Mouse (Mus musculus): ENCODE results near the gene Cdh8. TPM values are rescaled to one million over a fixed set of nuclear protein-coding genes. Genes with fewer than 3 reads are reported as not detected.

Cdh8 gene
- polyA plus RNA-seq (2012; ENCODE audit: insufficient read depth, low replicate concordance), result not detected in 2 replicates

DNA sequence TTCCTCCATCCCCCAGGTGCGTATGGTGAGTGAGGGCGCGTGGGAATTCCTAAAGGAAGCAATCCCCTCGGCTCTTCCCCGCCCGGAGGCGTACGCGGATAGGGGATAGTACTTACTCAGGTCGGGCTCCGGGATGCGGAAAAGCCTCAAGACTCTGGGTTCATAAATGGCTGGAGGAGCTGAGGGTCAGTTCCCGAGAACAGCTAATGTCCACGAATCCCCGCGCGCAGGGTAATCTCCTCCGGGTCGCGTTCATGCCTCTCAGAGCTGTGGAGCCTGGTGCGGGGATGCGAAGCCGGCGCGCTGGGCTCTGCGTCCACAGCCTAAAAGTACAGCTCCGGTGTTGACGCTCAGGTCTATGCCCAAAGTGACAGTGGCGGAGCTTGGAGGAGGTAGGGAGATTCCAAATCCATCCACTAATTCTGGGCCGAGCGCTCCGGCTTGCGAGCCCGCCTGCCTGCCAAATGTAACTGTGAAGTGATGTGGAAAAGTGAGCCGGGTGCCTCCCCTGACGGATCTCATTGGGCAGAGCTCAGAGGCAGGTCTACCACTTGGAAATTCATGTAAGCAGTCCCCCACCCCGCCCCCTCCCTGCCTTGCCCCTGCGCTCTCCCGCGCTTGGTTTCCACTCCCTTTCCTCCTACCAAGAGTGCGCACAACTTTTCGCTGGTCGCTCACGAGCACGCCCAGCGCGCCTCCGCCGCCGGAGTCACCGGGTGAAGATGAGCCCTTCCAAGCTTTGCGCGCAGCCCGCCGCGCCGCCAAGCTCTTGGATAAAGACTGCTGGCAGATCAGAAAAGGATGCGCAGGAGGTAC lies at the start of gene Cdh8:
Gene Cdh8, minus strand, starts transcription at position 506 of the 816 bp plus-strand sequence.
- H3K36me3 ChIP-seq (replicated peaks; ENCODE audit: low read length), result no peaks in the 10 kb centered on the region
- peaks cover 4% of the 10 kb centered on the region; the same call in 1 of the 2 replicates for H3K9me3 ChIP-seq
- no peak within 1 kb of the TSS for H3K4me3 ChIP-seq (replicated peaks)
- no peak for TF ChIP-seq GATA1 (IDR thresholded peaks at IDR 0.05; ENCODE audit: borderline replicate concordance, low read length)
- no peak for TF ChIP-seq FLI1 (IDR thresholded peaks at IDR 0.05; ENCODE audit: low read length)
- H3K27me3 ChIP-seq (replicated peaks), result peaks cover 27% of the 10 kb centered on the region
- no peaks in the 10 kb centered on the region for H3K4me1 ChIP-seq

DNA sequence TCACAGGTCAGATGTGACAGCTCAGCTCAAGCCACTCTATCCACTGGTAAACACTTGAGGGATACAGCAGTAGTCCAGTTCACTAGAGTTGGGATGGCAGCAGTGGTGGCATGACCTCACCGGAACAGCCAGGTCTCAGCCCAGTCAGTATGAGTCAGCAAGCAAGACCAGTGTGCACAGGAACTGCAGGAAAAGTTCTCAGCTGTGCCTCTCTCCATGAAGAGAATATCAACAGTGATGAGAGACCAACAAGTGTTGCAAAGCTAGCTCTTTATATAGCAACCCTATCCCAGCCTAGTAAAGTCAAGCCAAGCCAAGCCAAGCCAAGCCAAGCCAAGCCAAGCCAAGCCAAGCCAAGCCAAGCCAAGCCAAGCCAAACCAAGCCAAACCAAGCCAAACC lies 30.2 kb upstream of the Cdh8 start:
- H3K4me1 ChIP-seq, result no peaks in the 10 kb centered on the region
- H3K9me3 ChIP-seq, result no peaks in the 10 kb centered on the region
- no peaks in the 10 kb centered on the region for H3K27me3 ChIP-seq (replicated peaks)
- H3K4me3 ChIP-seq (replicated peaks), result no peak overlapping the region
- TF ChIP-seq GATA1 (IDR thresholded peaks at IDR 0.05; ENCODE audit: borderline replicate concordance, low read length) (no peak), FLI1 (IDR thresholded peaks at IDR 0.05; ENCODE audit: low read length) (no peak)
- H3K36me3 ChIP-seq (replicated peaks; ENCODE audit: low read length), result no peaks in the 10 kb centered on the region

DNA sequence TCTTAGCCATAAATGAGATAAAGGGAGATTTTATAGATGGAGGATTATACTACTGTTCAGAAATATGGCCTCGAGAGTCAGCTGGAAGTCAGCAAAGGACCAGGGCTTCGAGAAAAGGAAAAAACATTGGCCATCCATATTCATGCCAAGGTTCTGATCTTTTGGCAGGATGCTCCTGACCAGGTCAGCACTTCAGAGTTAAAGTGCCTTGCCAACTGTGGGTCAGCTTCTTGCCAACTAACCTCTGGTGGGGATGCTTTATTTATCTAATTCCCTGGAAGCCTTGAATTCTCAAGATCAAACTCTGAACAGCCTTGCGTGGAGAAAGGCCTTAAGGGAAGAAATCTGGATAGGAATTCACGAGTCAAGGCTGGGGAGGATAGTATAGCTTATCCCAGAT lies 9.6 kb upstream of the Cdh8 start:
- H3K9me3 ChIP-seq, result no peaks in the 10 kb centered on the region
- no peaks in the 10 kb centered on the region for H3K4me1 ChIP-seq
- H3K27me3 ChIP-seq (replicated peaks), result no peaks in the 10 kb centered on the region
- no peak overlapping the region for H3K4me3 ChIP-seq (replicated peaks)
- no peaks in the 10 kb centered on the region for H3K36me3 ChIP-seq (replicated peaks; ENCODE audit: low read length)
- TF ChIP-seq FLI1 (IDR thresholded peaks at IDR 0.05; ENCODE audit: low read length), result no peak
- TF ChIP-seq GATA1 (IDR thresholded peaks at IDR 0.05; ENCODE audit: borderline replicate concordance, low read length), result no peak

DNA sequence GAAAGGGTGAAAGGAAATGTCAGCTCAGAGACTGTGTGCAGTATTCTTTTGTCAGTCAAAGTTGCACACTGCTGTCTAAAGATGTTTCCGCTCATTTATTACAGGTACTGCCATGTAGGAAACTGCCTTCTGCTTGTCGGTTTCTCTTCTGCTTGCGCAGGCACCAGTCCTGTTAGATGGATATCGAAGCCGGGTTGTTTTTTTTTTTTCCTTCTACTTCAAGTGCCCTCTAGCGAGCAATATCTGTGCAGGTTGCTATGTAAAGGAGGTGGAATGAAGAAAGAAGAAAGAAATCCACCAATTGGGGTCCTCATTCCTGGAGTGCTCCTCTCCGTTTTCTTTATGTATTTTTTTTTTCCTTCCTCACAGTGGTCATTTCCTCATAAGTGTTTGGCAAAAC lies 5.2 kb upstream of the Cdh8 start:
- no peaks in the 10 kb centered on the region for H3K36me3 ChIP-seq (replicated peaks; ENCODE audit: low read length)
- no peaks in the 10 kb centered on the region for H3K9me3 ChIP-seq
- H3K4me3 ChIP-seq (replicated peaks), result no peak overlapping the region
- no peaks in the 10 kb centered on the region for H3K4me1 ChIP-seq
- TF ChIP-seq GATA1 (IDR thresholded peaks at IDR 0.05; ENCODE audit: borderline replicate concordance, low read length), result no peak
- no peak for TF ChIP-seq FLI1 (IDR thresholded peaks at IDR 0.05; ENCODE audit: low read length)
- peaks cover 5% of the 10 kb centered on the region for H3K27me3 ChIP-seq (replicated peaks)

DNA sequence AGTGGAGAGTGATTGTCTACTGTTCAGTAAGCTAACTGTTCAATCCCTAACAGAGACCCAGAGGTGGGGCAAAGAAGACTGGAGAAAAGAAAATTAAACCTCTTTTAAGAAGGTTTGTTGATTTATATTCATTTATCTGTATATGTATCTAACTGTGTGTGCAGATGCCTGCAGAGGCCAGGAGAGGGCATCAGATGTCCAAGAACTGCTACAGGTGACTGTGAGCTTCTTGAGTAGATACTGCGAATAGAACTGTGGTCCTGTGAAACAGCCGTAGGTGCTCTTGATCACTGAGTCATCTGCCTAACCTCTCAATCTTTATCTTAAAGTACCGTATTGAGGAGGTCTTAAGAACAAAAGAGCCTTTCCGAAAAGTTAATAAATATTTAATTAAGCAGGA lies 3.5 kb upstream of the Cdh8 start:
- no peak overlapping the region for H3K4me3 ChIP-seq (replicated peaks)
- no peaks in the 10 kb centered on the region for H3K36me3 ChIP-seq (replicated peaks; ENCODE audit: low read length)
- H3K27me3 ChIP-seq (replicated peaks), result peaks cover 23% of the 10 kb centered on the region
- H3K9me3 ChIP-seq, result peaks cover 4% of the 10 kb centered on the region; the same call in 1 of the 2 replicates
- TF ChIP-seq FLI1 (IDR thresholded peaks at IDR 0.05; ENCODE audit: low read length), result no peak
- TF ChIP-seq GATA1 (IDR thresholded peaks at IDR 0.05; ENCODE audit: borderline replicate concordance, low read length), result no peak
- no peaks in the 10 kb centered on the region for H3K4me1 ChIP-seq

DNA sequence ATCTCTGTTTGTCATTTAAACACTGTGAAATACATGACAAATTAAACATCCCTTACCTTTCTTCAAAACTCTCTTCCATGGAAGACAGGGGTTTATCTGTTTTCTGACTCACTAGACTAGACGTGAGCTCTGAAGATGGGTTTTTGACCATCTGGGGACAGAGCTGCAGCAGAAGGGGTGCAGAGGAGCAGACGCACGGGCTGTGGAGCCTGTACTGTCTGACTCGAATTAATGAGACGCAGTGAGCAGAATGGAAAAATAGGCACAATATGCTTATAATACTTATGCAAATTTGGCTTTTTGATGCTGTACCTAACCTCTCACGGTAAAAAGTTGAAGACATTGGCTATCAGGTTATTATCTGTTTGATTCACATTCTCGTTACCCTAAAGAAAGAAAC lies 1.2 kb upstream of the Cdh8 start:
- Histone ChIP-seq H3K27me3 (replicated peaks) (peaks cover 27% of the 10 kb centered on the region), H3K9me3 (peaks cover 4% of the 10 kb centered on the region; the same call in 1 of the 2 replicates), H3K4me1 (no peaks in the 10 kb centered on the region), H3K4me3 (replicated peaks) (no peak overlapping the region), H3K36me3 (replicated peaks; ENCODE audit: low read length) (no peaks in the 10 kb centered on the region)
- TF ChIP-seq GATA1 (IDR thresholded peaks at IDR 0.05; ENCODE audit: borderline replicate concordance, low read length), result no peak
- TF ChIP-seq FLI1 (IDR thresholded peaks at IDR 0.05; ENCODE audit: low read length), result no peak

DNA sequence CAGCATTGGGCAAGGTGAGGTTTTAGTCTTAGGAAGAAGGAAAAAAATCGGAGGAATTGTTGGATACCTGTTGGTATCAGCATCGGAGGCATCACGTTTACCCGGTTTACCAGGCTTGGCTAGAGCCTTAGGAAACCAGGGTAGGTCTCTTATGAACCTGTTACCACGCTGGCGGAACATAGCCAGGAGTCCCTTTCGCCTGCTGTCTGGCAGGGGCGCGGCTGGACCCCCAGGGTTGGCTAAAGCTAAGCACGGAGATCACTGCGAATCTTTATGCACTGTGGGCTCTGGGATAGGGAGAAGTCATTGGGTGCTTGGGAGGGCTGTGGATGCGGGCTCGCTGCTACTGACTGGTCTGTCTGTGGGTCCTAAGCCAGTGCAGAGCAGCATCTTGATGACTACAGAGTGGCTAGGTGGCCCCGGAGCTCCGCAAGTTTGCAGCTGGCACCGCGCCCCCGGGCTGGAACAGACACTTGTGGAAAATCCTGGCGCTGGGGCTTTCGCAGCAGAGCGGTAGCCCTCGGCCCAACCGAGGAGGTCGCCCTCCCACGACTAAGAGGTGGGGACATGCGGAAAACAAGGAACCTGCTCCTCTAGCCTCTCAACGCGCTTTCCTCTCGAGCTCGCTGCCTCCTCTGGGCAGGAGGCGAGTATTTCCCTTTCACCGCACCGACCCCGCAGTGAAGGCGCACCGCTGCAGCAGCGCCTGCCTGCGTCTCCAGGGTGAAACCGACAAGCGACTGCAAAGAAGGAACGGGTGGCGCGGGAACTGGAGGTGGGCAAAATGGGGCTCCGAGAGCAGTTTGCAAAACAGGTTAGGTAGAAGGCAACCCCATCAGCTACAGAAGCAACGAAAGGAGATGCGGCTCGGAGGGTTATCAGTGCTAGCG lies 950 bp downstream of the Cdh8 start:
- Histone ChIP-seq H3K36me3 (replicated peaks; ENCODE audit: low read length) (no peaks in the 10 kb centered on the region), H3K27me3 (replicated peaks) (peaks cover 27% of the 10 kb centered on the region), H3K9me3 (peaks cover 4% of the 10 kb centered on the region; the same call in 1 of the 2 replicates), H3K4me3 (replicated peaks) (no peak overlapping the region), H3K4me1 (no peaks in the 10 kb centered on the region)
- TF ChIP-seq FLI1 (IDR thresholded peaks at IDR 0.05; ENCODE audit: low read length) (no peak), GATA1 (IDR thresholded peaks at IDR 0.05; ENCODE audit: borderline replicate concordance, low read length) (no peak)

DNA sequence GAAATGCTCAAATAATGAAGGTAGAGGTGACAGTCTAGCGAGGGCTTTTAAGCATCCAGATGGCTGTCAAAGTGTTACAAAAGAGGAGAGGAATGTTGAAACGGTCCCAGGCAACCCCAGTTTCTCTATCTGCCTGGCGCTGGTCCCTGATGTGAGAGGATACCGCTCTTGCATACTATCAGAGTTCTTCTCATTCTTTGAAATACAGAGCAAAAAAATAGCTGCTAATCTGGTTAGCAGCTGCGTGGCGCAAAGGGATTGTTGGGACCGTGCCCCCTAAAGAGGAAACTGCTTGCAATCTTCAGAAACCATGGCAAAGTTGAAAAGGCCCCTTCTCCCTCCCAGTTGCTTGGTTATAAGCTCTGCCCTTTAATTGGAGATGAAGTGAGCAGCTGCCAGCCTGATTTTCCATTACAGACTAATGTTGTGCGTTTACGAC lies 1.8 kb downstream of the Cdh8 start:
- H3K36me3 ChIP-seq (replicated peaks; ENCODE audit: low read length), result no peaks in the 10 kb centered on the region
- no peaks in the 10 kb centered on the region for H3K4me1 ChIP-seq
- peaks cover 4% of the 10 kb centered on the region; the same call in 1 of the 2 replicates for H3K9me3 ChIP-seq
- H3K4me3 ChIP-seq (replicated peaks), result no peak overlapping the region
- no peak for TF ChIP-seq FLI1 (IDR thresholded peaks at IDR 0.05; ENCODE audit: low read length)
- H3K27me3 ChIP-seq (replicated peaks), result peaks cover 27% of the 10 kb centered on the region

DNA sequence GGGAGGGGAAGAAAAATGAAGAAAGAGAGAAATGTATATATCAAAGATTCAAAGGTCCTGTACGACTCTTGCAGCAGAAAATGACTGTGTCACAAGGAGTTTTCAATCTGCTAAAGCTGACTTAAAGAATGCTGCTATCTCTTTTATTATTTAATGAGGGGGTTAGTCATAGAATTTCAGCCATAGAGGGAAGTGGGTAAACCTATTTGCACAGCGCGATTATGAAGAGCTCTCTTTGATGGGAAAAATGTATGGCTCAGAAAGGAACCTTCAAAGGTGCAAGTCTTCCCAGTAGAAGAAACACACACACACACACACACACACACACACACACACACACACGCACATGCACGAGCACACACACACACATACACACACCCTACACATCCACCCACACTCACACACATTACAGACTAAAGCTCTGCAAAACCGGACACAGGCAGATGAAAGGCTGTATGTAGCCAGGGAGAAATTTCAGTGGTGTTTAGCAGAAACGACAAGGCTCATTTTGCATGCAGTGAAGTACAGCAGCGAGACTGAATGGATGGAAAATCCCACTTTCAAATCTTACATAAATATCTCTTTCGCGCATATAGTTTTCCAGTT lies 2.3 kb downstream of the Cdh8 start:
- TF ChIP-seq FLI1 (IDR thresholded peaks at IDR 0.05; ENCODE audit: low read length) (no peak), GATA1 (IDR thresholded peaks at IDR 0.05; ENCODE audit: borderline replicate concordance, low read length) (no peak)
- Histone ChIP-seq H3K4me3 (replicated peaks) (no peak overlapping the region), H3K36me3 (replicated peaks; ENCODE audit: low read length) (no peaks in the 10 kb centered on the region), H3K9me3 (peaks cover 4% of the 10 kb centered on the region; the same call in 1 of the 2 replicates), H3K4me1 (no peaks in the 10 kb centered on the region), H3K27me3 (replicated peaks) (peaks cover 27% of the 10 kb centered on the region)

Data from megakaryocyte, embryonic 14.5 days (primary cell).